Mouse (Mus musculus) liver, adult 2 months (tissue): ENCODE results near the gene Hspbap1.

Experiments
- CTCF ChIP-seq: fragments of 200-500 bp; IDR thresholded peaks from 2 replicates; pipeline ENCODE4 v1.5.1; 2011; ENCODE audit warnings: low read depth, low read length, control low read depth
- POLR2A ChIP-seq: fragments of 200-500 bp; IDR thresholded peaks from 2 replicates; pipeline ENCODE4 v1.6.1; 2011; ENCODE audit warnings: low read length, control low read depth; ENCODE audit not compliant: insufficient read depth; ENCODE audit errors: extremely low read depth

DNA sequence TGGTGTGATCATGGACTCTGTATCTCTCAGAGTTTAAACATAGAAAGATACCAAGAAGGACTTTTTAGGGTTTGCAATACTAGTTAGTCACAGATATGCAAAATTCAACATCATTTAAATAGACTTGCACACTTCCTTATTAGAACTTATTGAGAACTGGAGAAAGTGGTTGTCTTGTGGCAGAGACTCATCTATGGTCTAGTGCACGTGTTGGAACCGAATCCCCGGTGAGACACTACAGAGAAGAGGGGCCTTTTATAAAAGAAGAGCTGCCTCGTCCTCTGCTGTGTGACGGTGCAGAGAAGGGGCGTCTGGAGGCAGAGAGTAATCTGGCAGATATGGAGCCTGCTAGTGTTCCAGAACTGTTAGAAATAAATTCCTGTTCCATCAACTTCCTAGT lies 45.6 kb upstream of the Hspbap1 start:
- TF ChIP-seq CTCF: no peak
- TF ChIP-seq POLR2A: no peak
